Comparison of ENCODE assay signal across 20 mouse cellular contexts in the genomic region with DNA sequence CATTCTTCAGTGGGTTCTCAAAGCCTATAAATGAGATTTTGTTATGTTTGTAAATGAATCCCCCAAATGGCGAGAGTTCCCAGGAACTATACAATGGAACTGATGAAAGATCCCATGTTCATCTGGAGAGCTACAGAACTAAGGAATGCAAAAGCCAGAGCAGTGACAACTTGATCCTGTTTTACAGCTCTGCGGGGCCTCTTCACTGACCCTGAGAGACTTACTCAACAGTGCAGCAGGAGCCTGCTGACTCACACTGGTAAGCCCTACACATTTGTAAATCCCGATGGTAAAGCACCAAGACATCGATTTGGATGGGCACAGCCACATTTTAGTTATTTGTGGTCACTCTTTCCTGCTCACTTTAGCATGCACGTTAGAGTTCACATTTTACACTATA.
DNase-seq lines count a peak whose midpoint lies in the region; ATAC-seq and TF ChIP-seq lines count a peak whose summit lies in the region.
"Had no signal": no experiment of that assay in that cellular context is flagged by ENCODE, and none has a peak within 500 bp of the region (broad histone marks: within the 10 kb centered on the region; RNA-seq: fewer than 3 reads in every experiment).

No protein-coding gene starts in this region.

- peaks cover 3% of the 10 kb centered on the region; the same call in 1 of the 2 replicates for H3K4me1 ChIP-seq in kidney, embryonic 14.5 days (ENCODE audit: control insufficient read depth, insufficient read depth, low read length)
- no peaks in the 10 kb centered on the region; the same call in 1 of the 2 replicates for H3K4me1 ChIP-seq in liver, postnatal 0 days (ENCODE audit: insufficient read depth)
- H3K4me1 ChIP-seq: hindbrain, embryonic 13.5 days; midbrain, embryonic 13.5 days had no signal

- H3K36me3 ChIP-seq in kidney, embryonic 14.5 days (ENCODE audit: control insufficient read depth, insufficient read depth, low read length) = no peaks in the 10 kb centered on the region
- H3K36me3 ChIP-seq in liver, postnatal 0 days (replicated peaks; ENCODE audit: insufficient read depth, low read length) = no peaks in the 10 kb centered on the region
- H3K36me3 ChIP-seq: forebrain, embryonic 10.5 days; heart, embryonic 12.5 days; hindbrain, embryonic 13.5 days; limb, embryonic 12.5 days; midbrain, embryonic 13.5 days had no signal

- no peak overlapping the region for H3K27ac ChIP-seq in kidney, embryonic 14.5 days (ENCODE audit: low read depth, low read length)
- H3K27ac ChIP-seq in liver, postnatal 0 days (ENCODE audit: low read depth) = no peak overlapping the region
- H3K27ac ChIP-seq: forebrain, embryonic 10.5 days; hindbrain, embryonic 13.5 days; limb, embryonic 12.5 days; liver, embryonic 14.5 days; macrophage; midbrain, embryonic 13.5 days had no signal

- no peaks in the 10 kb centered on the region for H3K27me3 ChIP-seq in kidney, embryonic 14.5 days (ENCODE audit: control insufficient read depth, insufficient read depth, low read length)
- no peaks in the 10 kb centered on the region for H3K27me3 ChIP-seq in liver, postnatal 0 days (ENCODE audit: insufficient read depth, low read length)
- H3K27me3 ChIP-seq: heart, embryonic 12.5 days; hindbrain, embryonic 13.5 days; limb, embryonic 12.5 days had no signal

- H3K4me2 ChIP-seq in kidney, embryonic 14.5 days (replicated peaks; ENCODE audit: low read depth, low read length) = no peak overlapping the region
- no peak overlapping the region for H3K4me2 ChIP-seq in liver, postnatal 0 days (ENCODE audit: low read depth, low read length)
- H3K4me2 ChIP-seq: heart, embryonic 12.5 days; hindbrain, embryonic 13.5 days; limb, embryonic 12.5 days; midbrain, embryonic 13.5 days had no signal

- WGBS in kidney, embryonic 14.5 days = 35% methylated on average over 5 of the region's 5 CpGs
- 34% methylated on average over 5 of the region's 5 CpGs for WGBS in liver, postnatal 0 days (ENCODE audit: insufficient replicate concordance)

- DNase-seq in adrenal gland, postnatal 14 days = peak; percentile 22
- DNase-seq in adrenal gland, postnatal 4 days (ENCODE audit: low spot score in 2 of 2) = no peak
- DNase-seq in kidney, adult 8-10 months = no peak
- peak; percentile 76 for DNase-seq in NIH3T3 (ENCODE audit: low read depth)
- DNase-seq in mesoderm, embryonic 11.5 days (ENCODE audit: low read depth, low spot score) = peak; percentile 42
- DNase-seq in liver, postnatal 0 days = no peak
- DNase-seq: cerebellum, adult 2 months; forebrain, postnatal 0 days; kidney, postnatal 25 days; right cerebral cortex, postnatal 14 days; thymus, postnatal 36 days had no signal

- no peak overlapping the region for H3K4me3 ChIP-seq in kidney, embryonic 14.5 days (ENCODE audit: low read length)
- no peak overlapping the region for H3K4me3 ChIP-seq in liver, postnatal 0 days (ENCODE audit: low read depth, low read length)
- H3K4me3 ChIP-seq: forebrain, embryonic 10.5 days; heart, embryonic 12.5 days; hindbrain, embryonic 13.5 days; limb, embryonic 12.5 days; midbrain, embryonic 13.5 days had no signal

- H3K9ac ChIP-seq in kidney, embryonic 14.5 days (ENCODE audit: low read depth, low read length) = no peak overlapping the region
- H3K9ac ChIP-seq in liver, postnatal 0 days (replicated peaks) = no peak overlapping the region
- H3K9ac ChIP-seq: forebrain, postnatal 0 days; heart, embryonic 12.5 days; hindbrain, embryonic 13.5 days; limb, embryonic 12.5 days; liver, embryonic 14.5 days; midbrain, embryonic 13.5 days had no signal

- TF ChIP-seq EP300 in liver, postnatal 0 days (IDR thresholded peaks at IDR 0.05; ENCODE audit: low read depth) = no peak

- H3K9me3 ChIP-seq in kidney, embryonic 14.5 days (ENCODE audit: control insufficient read depth, low read length) = no peaks in the 10 kb centered on the region
- no peaks in the 10 kb centered on the region for H3K9me3 ChIP-seq in liver, postnatal 0 days (ENCODE audit: low read length)
- H3K9me3 ChIP-seq: forebrain, embryonic 10.5 days; heart, embryonic 12.5 days; hindbrain, embryonic 13.5 days; limb, embryonic 12.5 days; midbrain, embryonic 13.5 days had no signal

- TF ChIP-seq CTCF in liver, postnatal 0 days (IDR thresholded peaks at IDR 0.05; ENCODE audit: low read depth) = no peak

- ATAC-seq in kidney, embryonic 14.5 days (ENCODE audit: low FRiP score, low TSS enrichment) = peak; percentile 79
- no peak for ATAC-seq in inflammation-experienced regulatory T-cells, adult 6 months
- ATAC-seq in liver, postnatal 0 days = no peak
- ATAC-seq: forebrain, postnatal 0 days; midbrain, embryonic 13.5 days had no signal

Comparison
In these comparisons a context has a peak if more than half of its experiments do, and no peak if none do; other contexts are left out.
1. DNase-seq: peak in adrenal gland, postnatal 14 days (single experiment), NIH3T3 (single experiment) and mesoderm, embryonic 11.5 days (single experiment); none in adrenal gland, postnatal 4 days (0 of 2), kidney, adult 8-10 months (0 of 2) and liver, postnatal 0 days (single experiment).